Mouse (Mus musculus): Measurements from ENCODE around the gene Cd37.

The Cd37 gene

GRCm38 (mm10) chr7:45204380-45205143 lies 34.4 kb downstream of the Cd37 start, which contains the start of gene Ccdc155:
TSS of gene Ccdc155 (minus strand) at chr7:45204892.
- DNase-seq (ENCODE audit: low read depth, low spot score): peak; percentile 96

DNA sequence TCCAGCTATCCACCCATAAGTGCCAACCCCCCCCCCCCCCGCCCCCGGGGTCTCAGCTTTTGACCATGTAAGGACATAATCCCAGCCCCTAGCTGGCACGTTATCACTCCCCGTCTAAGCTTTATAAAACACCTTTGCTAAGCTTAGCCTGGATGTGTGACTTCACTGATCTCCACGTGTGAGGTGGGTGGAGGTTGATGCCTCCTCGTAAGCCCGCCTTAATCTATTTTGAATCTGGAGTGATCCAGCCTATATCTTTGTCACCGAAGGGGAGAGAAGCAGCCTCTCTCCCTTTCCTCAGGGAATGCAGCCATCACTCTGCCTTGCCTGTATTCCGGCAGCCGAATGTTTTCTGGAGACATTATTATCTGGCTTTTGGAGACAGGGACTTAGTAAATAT lies 36.3 kb downstream of the Cd37 start:
- DNase-seq (ENCODE audit: low read depth, low spot score): no peak

DNA sequence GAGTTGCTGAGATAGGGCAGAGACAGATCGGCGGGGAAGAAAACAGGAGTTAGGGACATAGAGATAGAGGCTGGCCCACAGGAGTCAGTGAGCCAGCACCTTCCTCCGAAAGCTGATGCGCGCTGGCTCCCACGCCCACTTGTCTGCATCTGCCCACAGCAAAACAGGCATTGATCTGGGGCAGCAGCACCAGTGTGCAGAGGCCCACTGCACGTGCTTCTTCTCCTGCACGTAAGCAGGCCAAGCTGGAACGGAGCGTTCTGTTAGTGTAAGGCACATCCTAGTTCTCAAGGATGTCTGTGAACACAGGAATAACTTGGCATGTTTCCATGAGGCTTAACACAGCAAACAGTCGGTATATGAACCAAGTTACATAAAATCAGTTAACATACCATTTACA lies 40.0 kb downstream of the Cd37 start:
- no peak for DNase-seq (ENCODE audit: low read depth, low spot score)

GRCm38 (mm10) chr7:45198435-45198834 lies 40.5 kb downstream of the Cd37 start:
- DNase-seq (ENCODE audit: low read depth, low spot score): peak; percentile 45

GRCm38 (mm10) chr7:45196994-45197393 lies 41.9 kb downstream of the Cd37 start:
- DNase-seq (ENCODE audit: low read depth, low spot score): no peak

DNA sequence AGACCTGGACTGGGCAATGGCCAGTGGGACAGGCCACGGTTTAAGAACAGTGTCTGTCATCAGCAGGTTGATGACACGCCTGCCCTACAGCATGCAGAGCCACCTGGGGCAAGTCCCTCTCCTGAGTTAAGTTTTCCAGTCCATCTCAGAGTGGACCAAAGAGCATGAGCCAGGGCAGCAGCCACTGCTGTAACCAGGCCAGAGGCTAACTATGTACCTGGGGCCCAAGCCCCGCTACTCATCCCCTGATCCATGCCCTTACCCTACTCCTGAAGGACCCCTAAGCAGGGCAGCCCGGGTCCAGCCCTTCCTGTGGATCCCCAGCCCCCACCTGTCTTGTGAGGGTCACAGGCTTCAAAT lies 42.8 kb downstream of the Cd37 start:
- DNase-seq (ENCODE audit: low read depth, low spot score): no peak

- DNase-seq (ENCODE audit: low read depth, low spot score): no peak
Observed at GRCm38 (mm10) chr7:45195341-45196175, 43.4 kb downstream of the Cd37 start.

- no peak for DNase-seq (ENCODE audit: low read depth, low spot score)
Observed at GRCm38 (mm10) chr7:45193871-45194785, 44.8 kb downstream of the Cd37 start.

GRCm38 (mm10) chr7:45193406-45193805 lies 45.5 kb downstream of the Cd37 start:
- no peak for DNase-seq (ENCODE audit: low read depth, low spot score)

DNA sequence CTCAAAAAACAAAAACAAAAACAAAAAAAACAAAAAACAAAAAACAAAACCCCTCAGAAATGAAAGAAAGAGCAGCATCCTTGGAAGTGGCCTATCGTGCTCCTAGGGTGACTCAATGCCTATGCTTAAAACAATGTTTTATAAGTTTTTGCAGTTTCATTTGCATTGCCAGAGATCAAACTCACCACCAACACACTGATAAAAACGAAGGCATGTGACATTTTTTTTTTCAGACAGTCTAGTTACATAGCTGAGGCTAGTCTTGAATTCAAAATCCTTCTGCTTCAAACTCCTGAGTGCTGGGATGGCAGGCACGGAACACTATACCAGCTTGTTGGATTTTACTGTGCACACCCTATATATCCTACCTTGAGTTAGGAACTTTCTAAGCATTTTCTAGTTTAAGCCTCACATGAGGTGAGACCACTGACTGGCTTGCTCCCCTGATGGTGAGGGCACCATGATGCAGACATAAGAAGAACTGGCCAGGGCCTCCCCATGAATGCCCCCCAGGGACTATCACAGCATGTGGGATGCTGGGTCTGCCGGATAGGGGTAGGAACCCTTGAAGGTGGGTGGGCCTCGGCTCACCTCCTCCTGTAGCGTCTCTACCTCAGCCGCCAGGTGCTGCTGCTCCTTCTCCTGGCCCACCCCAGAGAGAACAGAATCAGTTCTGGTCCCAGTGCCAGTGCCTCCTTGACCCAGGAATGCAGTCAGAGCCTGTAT lies 46.2 kb downstream of the Cd37 start:
- DNase-seq (ENCODE audit: low read depth, low spot score): no peak

DNA sequence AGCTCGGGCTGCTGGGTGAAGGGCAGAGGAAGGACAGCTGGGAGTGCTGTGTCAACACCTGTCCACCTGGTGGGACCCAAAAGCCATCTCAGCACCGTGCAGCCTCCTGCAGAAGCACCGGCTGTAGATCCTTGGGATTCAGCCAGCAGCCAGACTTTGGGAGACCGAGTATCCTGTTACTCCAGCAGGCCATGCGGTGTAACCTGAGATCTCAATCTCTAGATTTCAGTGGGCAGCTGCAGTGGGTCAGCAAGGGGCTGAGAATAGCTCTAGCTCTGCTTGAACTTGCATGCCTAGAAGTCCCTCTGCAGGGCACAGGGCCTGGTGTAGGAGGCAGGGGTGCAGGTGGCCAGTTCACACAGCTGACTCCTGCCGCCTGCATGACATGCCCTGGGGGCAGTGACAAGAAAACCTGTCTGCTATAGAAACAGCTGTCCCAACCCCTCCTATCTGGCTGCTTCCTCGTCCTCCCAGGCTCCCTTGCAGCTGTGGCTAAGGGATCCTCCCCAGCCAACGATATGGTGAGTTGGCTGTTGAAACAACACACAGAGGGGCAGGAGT lies 47.0 kb downstream of the Cd37 start:
- no peak for DNase-seq (ENCODE audit: low read depth, low spot score)

DNA sequence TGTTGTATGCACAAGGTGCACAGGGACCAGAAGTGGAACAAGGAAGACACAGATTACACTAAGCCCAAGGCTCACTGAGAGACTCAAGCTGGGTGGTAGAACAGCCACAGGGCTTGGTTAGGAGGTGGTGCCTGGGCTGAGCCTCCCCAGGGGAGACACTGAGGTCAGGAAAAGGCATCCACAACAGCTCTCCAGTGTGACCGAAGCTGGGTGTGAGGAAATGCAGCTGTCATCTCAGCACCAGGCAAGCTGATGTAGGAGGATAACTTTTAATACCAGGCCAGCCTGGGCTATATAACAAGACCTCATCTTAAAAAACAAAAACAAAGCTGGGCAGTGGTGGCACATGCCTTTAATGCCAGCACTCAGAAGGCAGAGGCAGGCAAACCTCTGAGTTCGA lies 47.8 kb downstream of the Cd37 start:
- DNase-seq (ENCODE audit: low read depth, low spot score): no peak

DNA sequence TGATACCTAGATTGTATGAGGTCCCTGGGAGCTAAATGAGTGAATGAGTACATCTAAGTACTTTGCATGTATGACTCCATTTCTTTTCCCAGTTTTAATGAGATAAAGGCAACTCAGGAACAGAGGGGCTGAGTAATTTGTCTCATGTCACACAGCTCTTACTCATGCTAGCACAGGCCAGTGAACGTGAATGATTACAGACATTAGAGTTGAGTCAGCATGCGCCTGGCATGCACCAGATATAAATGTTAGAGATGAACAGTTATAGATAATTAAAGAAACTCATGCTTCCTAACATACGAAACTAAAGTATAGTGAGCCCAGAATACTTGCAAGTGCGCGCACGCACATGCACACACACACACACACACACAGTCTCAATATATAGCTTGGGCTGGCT lies 48.7 kb downstream of the Cd37 start:
- no peak for DNase-seq (ENCODE audit: low read depth, low spot score)

- DNase-seq (ENCODE audit: low read depth, low spot score): no peak
Observed at GRCm38 (mm10) chr7:45189600-45189999, 49.3 kb downstream of the Cd37 start.

DNA sequence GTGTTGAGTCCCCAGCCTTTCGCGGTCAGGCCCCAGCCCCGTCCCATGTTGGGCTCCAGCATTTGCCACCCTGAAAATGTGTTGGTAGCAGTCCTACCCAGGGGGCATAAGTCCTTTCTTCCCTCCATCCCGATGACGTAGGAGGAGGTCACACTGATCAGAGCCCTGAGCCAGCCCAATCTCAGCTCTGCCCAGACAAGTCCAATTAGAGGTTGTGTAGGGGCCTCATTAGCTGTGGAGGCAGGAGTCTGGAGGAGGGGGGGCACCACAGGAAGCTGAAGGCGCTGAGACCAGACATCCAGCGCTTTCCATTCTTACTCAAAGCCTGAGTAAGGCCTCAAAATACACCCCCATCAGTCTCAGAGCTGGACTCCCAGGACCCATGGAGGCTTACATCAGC lies 53.0 kb downstream of the Cd37 start:
- DNase-seq (ENCODE audit: low read depth, low spot score): no peak

- no peak for DNase-seq (ENCODE audit: low read depth, low spot score)
Observed at GRCm38 (mm10) chr7:45183672-45184071, 55.2 kb downstream of the Cd37 start.
